Mouse (Mus musculus): ENCODE results near the gene Hist2h4.

Gene Hist2h4

GRCm38 (mm10) chr3:96226695-96227648, 36.1 kb downstream of the Hist2h4 start:
- in situ Hi-C loops (cut with MboI, MseI), result loop anchor here (5.0 to 10.0 kb wide), 2 partner anchors 45 to 1212 kb away; partner anchors contain the start of genes Sv2a and Zfp687

GRCm38 (mm10) chr3:96225421-96225820, 37.7 kb downstream of the Hist2h4 start:
- in situ Hi-C loops (cut with MboI, MseI), result loop anchor here (5.0 to 10.0 kb wide), 2 partner anchors 43 to 1211 kb away; partner anchors contain the start of genes Sv2a and Zfp687

- in situ Hi-C loops (cut with MboI, MseI), result loop anchor here (5.0 to 10.0 kb wide), 2 partner anchors 160 to 1208 kb away; partner anchors contain the start of gene Zfp687
These were observed 40.3 kb downstream of the Hist2h4 start for GRCm38 (mm10) chr3:96222774-96223173.

GRCm38 (mm10) chr3:96221640-96222038, 41.5 kb downstream of the Hist2h4 start:
- in situ Hi-C loops (cut with MboI, MseI), result loop anchor here (5.0 to 10.0 kb wide), 2 partner anchors 159 to 1207 kb away; partner anchors contain the start of gene Zfp687

- in situ Hi-C loops (cut with MboI, MseI), result loop anchor here (5.0 to 10.0 kb wide), 2 partner anchors 159 to 1206 kb away; partner anchors contain the start of gene Zfp687
These were observed 42.1 kb downstream of the Hist2h4 start, which contains the start of the genes Hist2h2ac and Hist2h2be for GRCm38 (mm10) chr3:96220765-96221639. Gene Hist2h2ac (minus strand): TSS chr3:96220880. Gene Hist2h2be (plus strand): TSS chr3:96221119.

GRCm38 (mm10) chr3:96220131-96220764, 42.9 kb downstream of the Hist2h4 start:
- in situ Hi-C loops (cut with MboI, MseI), result loop anchor here (5.0 to 10.0 kb wide), 2 partner anchors 158 to 1205 kb away; partner anchors contain the start of gene Zfp687

GRCm38 (mm10) chr3:96219661-96220130, 43.4 kb downstream of the Hist2h4 start, which contains the start of the genes Bola1 and Hist2h2ab:
Gene Bola1 (minus strand): TSS chr3:96219709.
Gene Hist2h2ab (plus strand): TSS chr3:96219865.
- in situ Hi-C loops (cut with MboI, MseI), result loop anchor here (5.0 to 10.0 kb wide), 2 partner anchors 157 to 1205 kb away; partner anchors contain the start of gene Zfp687

GRCm38 (mm10) chr3:96219191-96219641, 43.9 kb downstream of the Hist2h4 start:
- in situ Hi-C loops (cut with MboI, MseI), result no loop called here

Data from T-helper 2 cell (primary cell).